Mouse (Mus musculus): ENCODE data around the gene Sult6b1.

Sult6b1 gene

DNA sequence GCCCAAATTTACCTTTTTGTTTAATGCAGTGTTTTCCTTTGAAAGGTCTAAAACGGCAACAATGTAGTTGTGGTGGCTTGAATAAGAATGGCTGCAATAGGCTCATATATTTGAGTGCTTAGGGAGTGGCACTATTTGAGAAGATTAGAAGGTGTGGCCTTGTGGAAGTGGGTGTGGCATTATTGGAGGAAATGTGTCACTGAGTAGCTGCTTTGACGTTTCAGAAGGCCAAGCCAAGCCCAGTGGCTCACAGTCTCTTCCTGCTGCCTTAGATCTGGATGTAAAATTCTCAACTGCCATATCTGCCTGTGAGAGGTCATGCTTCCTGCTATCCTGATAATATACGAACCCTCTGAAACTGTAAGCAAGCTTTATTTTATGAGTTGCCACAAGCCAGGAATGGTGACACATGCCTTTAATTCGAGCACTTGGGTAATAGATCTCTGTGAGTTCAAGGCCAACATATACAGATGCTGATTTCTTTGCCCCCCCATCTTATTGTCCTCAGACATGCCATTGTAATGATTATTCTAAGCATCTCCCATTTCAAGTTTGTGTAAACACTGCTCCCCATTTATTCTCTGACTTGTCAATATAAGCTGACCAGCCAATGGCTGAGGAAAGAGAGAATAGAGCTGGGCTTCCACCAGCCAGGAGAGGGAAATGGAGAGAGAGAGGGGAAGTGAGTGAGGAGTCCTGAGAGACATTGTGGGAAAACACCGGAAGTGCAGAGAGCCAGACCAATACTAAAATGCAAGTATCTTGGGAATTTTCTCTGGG lies 21.3 kb downstream of the Sult6b1 start:
- in situ Hi-C loops (cut with MboI; ENCODE audit: low sequenced_read_pairs): no loop called here

DNA sequence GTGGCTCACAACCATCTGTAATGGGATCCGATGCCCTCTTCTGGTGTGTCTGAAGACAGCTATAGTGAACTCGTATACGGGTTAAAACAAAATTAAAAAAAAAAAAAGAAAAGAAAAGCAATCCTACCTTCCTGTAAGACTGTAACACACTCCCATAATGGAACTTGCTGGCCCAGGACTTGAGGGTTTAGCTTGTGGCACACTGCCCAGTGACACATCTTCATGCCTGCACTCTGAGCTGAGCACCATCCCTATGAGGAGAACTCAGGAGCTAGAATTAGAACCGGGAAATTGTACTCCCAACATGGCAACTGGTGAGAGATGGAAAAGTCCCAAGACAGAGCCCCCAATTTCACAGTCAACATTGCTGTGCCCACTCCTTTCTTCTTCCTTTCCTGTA lies 23.5 kb downstream of the Sult6b1 start:
- in situ Hi-C loops (cut with MboI; ENCODE audit: low sequenced_read_pairs): no loop called here

DNA sequence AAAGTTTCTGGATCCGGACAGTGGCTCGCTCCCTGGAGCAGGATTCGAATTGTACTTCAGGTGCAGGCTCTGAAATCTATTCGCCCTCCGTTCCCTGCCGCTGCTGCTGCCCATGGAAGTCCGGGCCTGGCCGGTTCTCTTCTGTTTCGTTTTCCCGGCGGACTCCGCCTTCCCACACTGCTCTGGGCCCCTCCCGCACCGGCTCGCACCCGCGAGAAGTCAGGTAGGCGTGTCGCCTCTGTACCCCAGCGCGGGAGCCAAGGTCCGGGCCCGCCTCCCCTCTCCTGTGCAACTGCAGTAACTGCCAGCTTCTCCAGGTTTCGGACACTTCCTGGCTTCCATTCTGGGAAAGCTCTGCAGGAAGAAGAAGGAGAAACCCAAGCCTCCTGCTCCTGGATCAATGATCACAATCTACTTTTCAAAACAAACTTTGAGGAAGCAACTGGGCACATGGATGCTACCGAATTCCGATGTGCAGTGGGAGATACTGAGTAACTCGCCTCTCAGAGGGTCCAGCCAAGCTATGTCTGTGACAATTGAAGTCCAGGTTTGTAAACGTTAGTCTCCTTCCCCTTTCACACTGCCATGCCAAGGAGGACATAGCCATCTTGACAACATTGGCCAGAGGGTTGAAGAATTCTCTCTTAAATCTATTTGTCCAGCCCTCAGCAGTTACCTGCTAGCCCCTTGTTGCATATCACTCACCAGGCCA lies 24.2 kb downstream of the Sult6b1 start, which contains the start of gene Eif2ak2:
TSS of gene Eif2ak2 (minus strand) at position 173 of the 712 bp plus-strand sequence.
- in situ Hi-C loops (cut with MboI; ENCODE audit: low sequenced_read_pairs): no loop called here

DNA sequence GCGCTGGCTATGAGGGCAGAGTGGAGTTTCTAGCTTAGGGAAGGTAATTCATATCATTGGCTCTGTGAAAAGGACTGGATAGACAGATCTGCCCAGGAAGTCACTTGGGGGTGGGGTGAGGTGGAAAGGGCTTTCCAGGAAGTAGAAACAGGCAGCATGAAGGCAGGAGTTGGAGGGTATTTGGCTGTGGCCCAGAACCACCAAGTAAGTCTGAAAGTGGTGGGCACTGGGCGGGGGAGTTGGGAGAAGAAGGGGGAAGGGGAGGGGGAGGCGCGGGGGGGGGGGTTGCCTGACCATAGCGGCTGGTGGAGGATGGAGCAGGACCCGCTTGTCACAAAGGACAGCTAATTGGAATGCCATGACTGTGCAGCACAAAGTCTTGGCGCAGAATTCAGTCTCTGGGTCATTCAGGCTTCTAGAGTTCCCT lies 24.9 kb downstream of the Sult6b1 start:
- in situ Hi-C loops (cut with MboI; ENCODE audit: low sequenced_read_pairs): no loop called here

GRCm38 (mm10) chr17:78873886-78874285 lies 32.9 kb downstream of the Sult6b1 start:
- in situ Hi-C loops (cut with MboI; ENCODE audit: low sequenced_read_pairs): no loop called here

GRCm38 (mm10) chr17:78856243-78856642 lies 50.5 kb downstream of the Sult6b1 start:
- in situ Hi-C loops (cut with MboI; ENCODE audit: low sequenced_read_pairs): no loop called here

GRCm38 (mm10) chr17:78842271-78842928 lies 64.4 kb downstream of the Sult6b1 start:
- in situ Hi-C loops (cut with MboI; ENCODE audit: low sequenced_read_pairs): no loop called here

DNA sequence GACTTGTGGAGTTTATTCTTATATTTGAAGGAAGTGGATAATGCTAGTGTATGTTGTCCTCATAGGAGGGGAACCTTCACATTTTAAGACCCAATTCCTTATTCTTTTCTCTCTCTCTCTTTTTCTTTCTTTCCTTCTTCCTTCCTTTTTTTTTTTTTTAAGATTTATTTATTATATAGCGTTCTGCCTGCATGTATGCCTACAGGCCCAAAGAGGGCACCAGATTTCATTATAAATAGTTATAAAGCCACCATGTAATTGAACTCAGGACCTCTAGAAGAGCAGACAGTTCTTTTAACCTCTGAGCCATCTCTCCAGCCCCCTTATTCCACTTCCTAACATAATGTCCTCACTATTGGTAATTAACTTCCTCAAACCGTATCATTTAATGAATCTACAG lies 70.7 kb downstream of the Sult6b1 start:
- in situ Hi-C loops (cut with MboI; ENCODE audit: low sequenced_read_pairs): no loop called here

- in situ Hi-C loops (cut with MboI; ENCODE audit: low sequenced_read_pairs): no loop called here
Observed at GRCm38 (mm10) chr17:78834856-78835835, 71.6 kb downstream of the Sult6b1 start, which contains the start of the genes Heatr5b and Gpatch11. Gene Heatr5b, minus strand, starts transcription at chr17:78835364. Gene Gpatch11, plus strand, starts transcription at chr17:78835567.
